Mouse (Mus musculus): ENCODE results near the gene Tmem127. TPM values are rescaled to one million over a fixed set of nuclear protein-coding genes. Genes with fewer than 3 reads are reported as not detected.

Tmem127 gene
- total and polyA plus RNA-seq, 3 experiments: 10.3 to 16.6 TPM; not detected in 1

GRCm38 (mm10) chr2:127262480-127262879 lies 14.8 kb downstream of the Tmem127 start:
- H3K27me3 ChIP-seq (ENCODE audit: control insufficient read depth in 1 of 2, insufficient read depth in 2 of 2, low read length in 2 of 2): no peaks in the 10 kb centered on the region
- H3K36me3 ChIP-seq (ENCODE audit: control insufficient read depth in 1 of 2, insufficient read depth in 2 of 2, low read length in 2 of 2): peaks cover 0 to 5% of the 10 kb centered on the region in 2 experiments; a peak in 3 of 4 replicates
- no peak overlapping the region for H3K9ac ChIP-seq (ENCODE audit: control insufficient read depth, low read depth, low read length, poor library complexity, severe bottlenecking)
- H3K4me1 ChIP-seq (ENCODE audit: control insufficient read depth in 1 of 2, insufficient read depth in 2 of 2, low read length in 2 of 2): no peaks in the 10 kb centered on the region; a peak in 3 of 4 replicates
- peak; percentile 50 for DNase-seq (ENCODE audit: low read depth, low spot score)
- TF ChIP-seq NRF1 (IDR thresholded peaks at IDR 0.05; ENCODE audit: insufficient read depth, low read depth, low read length, poor library complexity, severe bottlenecking) (no peak), RAD21 (IDR thresholded peaks at IDR 0.05; ENCODE audit: low read depth, low read length) (no peak), USF1 (IDR thresholded peaks at IDR 0.05; ENCODE audit: low read depth, low read length) (no peak), ETS1 (IDR thresholded peaks at IDR 0.05; ENCODE audit: low read depth, low read length) (0 out of 2 replicates have a peak, but pooled peaks have one; percentile 10), ZNF384 (IDR thresholded peaks at IDR 0.05; ENCODE audit: low read depth, low read length) (no peak), POLR2AphosphoS2 (IDR thresholded peaks at IDR 0.05; ENCODE audit: low read length) (no peak), MAFK (IDR thresholded peaks at IDR 0.05; ENCODE audit: borderline replicate concordance, low read depth, low read length) (no peak), SMC3 (IDR thresholded peaks at IDR 0.05; ENCODE audit: low read depth, low read length) (no peak), RCOR1 (IDR thresholded peaks at IDR 0.05; ENCODE audit: low read depth, low read length) (no peak), MYB (IDR thresholded peaks at IDR 0.05; ENCODE audit: low read depth, low read length) (no peak), SIN3A (IDR thresholded peaks at IDR 0.05; ENCODE audit: low read length) (0 out of 2 replicates have a peak, but pooled peaks have one; percentile 30), CHD1 (IDR thresholded peaks at IDR 0.05; ENCODE audit: low read depth, low read length) (no peak), KAT2A (conservative IDR thresholded peaks at IDR 0.05; ENCODE audit: low read depth, low read length) (no peak), MEF2A (IDR thresholded peaks at IDR 0.05; ENCODE audit: extremely low read depth, insufficient replicate concordance, low read depth, low read length, poor library complexity, severe bottlenecking) (no peak), JUND (IDR thresholded peaks at IDR 0.05; ENCODE audit: low read depth, low read length) (peak; percentile 52; the same call in 1 of the 2 replicates), TBP (IDR thresholded peaks at IDR 0.05; ENCODE audit: low read depth, low read length) (peak; percentile 54; the same call in 1 of the 2 replicates), GATA1 (IDR thresholded peaks at IDR 0.05; ENCODE audit: low read depth, low read length) (peak; percentile 64; the same call in 1 of the 2 replicates), ELF1 (IDR thresholded peaks at IDR 0.05; ENCODE audit: low read depth, low read length) (no peak), UBTF (IDR thresholded peaks at IDR 0.05; ENCODE audit: borderline replicate concordance, insufficient read depth, low read depth, low read length) (no peak), MYC (IDR thresholded peaks at IDR 0.05; ENCODE audit: low read depth, low read length) (no peak), EP300 (IDR thresholded peaks at IDR 0.05; ENCODE audit: low read depth in 1 of 2, low read length in 2 of 2) (peak; percentile 11 to 55; a peak in 2 of 4 replicates)
- no peaks in the 10 kb centered on the region for H3K79me2 ChIP-seq (ENCODE audit: control insufficient read depth, insufficient read depth, low read length, poor library complexity)
- no peak overlapping the region for H3K4me3 ChIP-seq (ENCODE audit: control insufficient read depth in 1 of 2, insufficient read depth in 1 of 2, low read depth in 2 of 2, low read length in 2 of 2)
- no peak overlapping the region for H3K27ac ChIP-seq (ENCODE audit: control insufficient read depth, low read depth, low read length)
- no peaks in the 10 kb centered on the region for H3K9me3 ChIP-seq (replicated peaks; ENCODE audit: insufficient read depth, low read length)

Measured in MEL (cell line).